Mouse (Mus musculus): ENCODE results near the gene Mylip.
A peak's percentile ranks its signal among the peaks of the same experiment; 100 is the strongest.

Mylip gene

GRCm38 (mm10) chr13:45390962-45391853 lies 1.7 kb downstream of the Mylip start:
- peak; percentile 31 for DNase-seq (ENCODE audit: low read depth, low spot score)

- no peak for DNase-seq (ENCODE audit: low read depth, low spot score)
Measured at GRCm38 (mm10) chr13:45391854-45392454, 2.4 kb downstream of the Mylip start.

DNA sequence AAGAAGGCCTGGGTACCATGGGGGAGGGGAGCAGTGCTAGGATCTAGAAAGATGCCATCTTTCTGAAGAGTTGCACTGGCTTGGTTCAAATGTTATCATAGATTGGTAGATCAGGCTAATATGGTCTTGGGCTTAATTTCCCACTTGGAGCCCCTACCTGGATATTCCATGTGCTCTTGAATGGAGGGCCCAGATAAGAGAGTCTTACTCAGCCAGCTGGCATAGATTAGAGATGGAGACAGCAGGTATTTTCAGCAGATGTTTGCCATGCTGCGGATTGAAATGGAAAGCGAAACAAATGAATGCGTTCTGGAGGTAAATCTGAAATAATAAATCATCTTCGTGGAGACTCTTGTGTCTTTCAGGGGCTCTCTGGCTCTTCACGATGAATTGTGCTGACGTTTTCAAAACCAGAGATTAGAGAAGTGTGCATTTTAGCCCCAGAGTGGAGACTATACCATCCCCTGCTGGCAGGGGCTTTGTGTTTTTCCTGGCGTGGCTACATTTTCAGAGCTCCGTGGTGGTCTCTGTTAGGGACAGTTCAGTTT lies 4.8 kb downstream of the Mylip start:
- DNase-seq (ENCODE audit: low read depth, low spot score), result no peak

DNA sequence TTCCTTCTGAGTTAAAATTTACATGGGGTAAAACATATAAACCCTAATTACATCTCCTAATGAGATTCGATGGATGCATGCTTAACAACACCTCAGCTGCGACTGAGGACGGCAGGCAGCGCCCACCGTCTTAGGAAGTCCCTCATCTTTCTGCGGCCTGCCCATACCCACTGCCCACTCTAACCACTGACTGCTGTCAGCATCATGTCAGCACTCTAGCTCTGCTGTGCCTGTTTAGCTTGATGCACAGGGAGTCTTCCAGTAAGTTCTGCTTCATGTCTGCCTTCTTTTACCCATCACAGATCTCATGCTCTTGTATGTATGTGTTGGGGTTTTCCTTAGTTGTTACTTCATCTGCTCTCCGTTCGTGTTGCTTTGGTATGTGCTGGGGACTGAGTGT lies 7.2 kb downstream of the Mylip start:
- no peak for DNase-seq (ENCODE audit: low read depth, low spot score)

GRCm38 (mm10) chr13:45397240-45397639 lies 7.7 kb downstream of the Mylip start:
- DNase-seq (ENCODE audit: low read depth, low spot score), result no peak

DNA sequence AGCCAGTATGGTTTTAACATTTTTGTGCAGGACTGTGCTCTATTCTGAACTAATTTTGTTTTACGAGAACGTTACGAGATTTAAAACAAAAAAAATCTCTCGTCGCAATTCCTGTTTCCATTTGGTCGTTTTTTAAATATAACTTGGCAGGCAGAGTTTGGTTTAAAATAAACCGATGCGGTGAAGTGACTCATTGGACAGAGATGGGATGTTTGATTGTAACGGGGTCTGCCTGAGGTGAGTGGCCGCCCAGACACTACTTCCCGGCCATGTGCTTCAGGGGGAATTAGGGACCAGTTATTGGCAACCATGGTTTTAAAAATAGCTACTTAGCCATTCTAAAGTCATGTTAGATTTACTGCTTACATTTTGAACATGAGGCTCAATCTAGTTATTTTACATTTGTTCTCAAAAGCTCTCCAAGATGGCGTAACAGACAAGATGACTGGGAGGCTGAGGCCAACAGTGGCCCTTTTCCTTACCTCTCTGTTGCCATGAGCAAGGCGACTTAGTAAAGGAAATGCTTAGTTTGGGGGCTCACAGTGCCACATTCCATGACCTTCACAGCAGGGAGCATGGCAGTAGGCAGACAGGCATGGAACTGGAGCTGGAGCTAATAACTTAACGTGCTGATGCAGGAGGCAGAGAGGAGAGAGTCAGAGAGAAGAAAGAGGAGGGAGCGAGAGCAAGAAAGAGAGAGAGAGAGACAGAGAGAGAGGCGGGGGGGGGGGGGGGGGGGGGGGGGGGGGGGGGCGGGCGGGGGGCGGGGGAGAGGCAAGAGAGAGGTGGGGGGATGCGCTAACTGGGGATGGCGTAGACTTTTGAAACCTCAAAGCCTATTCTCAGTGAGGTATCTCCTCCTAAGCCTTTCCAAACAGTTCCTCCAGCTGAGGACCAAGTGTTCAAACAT lies 8.6 kb downstream of the Mylip start:
- no peak for DNase-seq (ENCODE audit: low read depth, low spot score)

DNA sequence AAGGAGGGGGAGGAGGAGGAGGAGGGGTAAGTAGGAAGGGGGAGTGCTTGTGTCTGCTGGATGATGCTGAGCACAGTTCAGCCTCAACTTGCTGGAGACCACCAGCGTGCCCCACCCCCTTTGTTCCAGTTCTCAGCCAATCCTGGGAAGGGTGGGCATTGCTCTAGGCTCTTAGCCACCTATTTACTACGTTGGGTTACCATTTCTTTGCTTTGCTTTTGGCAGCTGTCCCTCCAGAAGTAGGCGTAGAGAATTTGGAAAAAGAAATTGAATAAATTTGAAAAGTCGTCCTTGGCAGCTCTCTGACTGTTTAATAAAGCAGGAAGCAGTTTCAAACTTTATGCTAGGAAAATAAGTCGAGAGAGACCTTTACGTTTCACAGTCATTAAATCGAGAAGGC lies 11.2 kb downstream of the Mylip start:
- no peak for DNase-seq (ENCODE audit: low read depth, low spot score)

DNA sequence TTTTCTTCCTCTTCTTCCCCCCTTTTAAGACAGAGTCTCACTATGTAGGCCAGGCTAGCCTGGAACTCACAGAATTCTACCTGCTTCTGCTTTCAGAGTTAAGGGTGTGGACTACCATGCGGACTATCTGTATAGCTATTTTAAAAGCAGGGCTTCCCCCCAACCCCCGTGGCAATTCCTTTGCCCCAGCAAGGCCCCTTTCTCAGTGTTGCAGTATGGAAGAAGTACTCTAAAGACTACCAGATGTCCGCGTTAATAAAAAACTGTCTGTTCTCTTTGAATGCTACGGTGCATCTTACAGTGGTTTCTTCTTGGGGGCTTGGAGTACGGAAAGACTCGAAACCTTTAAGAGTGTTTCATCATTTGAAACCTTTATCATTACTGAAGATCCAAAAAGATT lies 12.3 kb downstream of the Mylip start:
- DNase-seq (ENCODE audit: low read depth, low spot score), result no peak

DNA sequence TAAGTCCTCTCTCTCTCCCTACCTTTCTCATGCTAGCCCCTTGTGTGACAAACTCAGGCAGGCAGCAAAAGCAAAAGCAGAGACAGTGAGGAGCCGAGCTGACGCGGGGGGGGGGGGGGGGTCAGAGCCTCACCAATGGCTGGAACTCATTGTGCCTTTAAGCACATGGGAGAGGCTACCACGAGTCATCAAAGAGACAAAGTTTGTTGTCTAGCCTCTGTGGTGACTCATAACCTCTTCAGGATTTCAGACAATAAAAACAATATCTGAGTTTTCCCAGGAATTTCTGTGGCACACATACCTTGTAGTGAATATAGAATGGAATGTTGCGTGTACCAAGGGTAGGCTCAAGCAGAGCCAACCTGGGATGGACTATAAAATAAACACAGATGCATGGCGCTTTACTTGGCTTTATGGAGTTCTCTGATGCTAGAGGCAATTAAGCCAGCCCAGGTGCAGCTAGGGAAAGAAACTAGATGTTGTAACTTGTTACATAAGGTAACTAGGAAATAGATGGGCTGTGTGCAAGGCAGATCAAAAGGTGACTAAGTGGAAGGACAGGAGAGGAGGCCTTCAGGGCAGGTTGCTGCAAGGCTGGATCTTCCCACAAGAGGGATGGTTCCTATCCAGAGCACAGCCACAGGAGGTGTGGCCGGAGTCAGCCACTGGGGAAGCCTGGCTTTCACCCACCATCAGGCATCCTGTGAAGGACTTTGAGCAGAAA lies 12.9 kb downstream of the Mylip start:
- DNase-seq (ENCODE audit: low read depth, low spot score), result no peak

DNA sequence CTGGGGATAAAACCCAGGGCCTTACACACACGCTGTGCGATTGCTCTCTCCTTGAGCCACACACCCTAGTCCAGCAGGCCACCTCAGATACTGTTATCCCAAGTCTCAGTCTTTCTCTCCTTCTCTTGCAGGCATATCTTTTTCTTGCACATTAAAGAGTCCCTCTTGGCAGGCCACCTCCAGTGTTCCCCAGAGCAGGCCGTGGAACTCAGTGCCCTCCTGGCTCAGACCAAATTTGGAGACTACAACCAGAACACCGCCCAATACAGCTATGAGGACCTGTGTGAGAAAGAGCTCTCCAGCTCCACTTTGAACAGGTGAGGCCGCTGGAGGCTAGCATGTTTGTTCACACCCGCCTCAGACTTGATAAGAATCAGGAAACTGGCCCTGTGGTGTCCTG lies 14.7 kb downstream of the Mylip start:
- DNase-seq (ENCODE audit: low read depth, low spot score), result no peak

GRCm38 (mm10) chr13:45405194-45405810 lies 15.8 kb downstream of the Mylip start:
- DNase-seq (ENCODE audit: low read depth, low spot score), result no peak

DNA sequence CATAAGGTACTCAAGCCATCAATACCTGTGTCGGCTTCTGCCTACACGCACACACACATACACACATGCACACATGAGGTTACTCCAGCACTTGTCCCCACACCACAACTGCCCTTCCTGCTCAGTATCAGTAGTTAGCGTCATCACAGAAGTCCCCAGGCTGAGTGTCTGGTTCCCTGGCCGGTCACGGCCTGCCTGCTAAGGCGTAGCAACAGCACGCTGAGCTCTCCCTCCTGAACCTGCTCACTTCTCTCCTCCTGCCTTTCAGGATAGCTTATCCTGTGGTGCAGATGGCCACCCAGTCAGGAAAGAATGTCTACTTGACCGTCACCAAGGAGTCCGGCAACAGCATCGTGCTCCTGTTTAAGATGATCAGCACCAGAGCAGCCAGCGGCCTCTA lies 16.7 kb downstream of the Mylip start:
- DNase-seq (ENCODE audit: low read depth, low spot score), result no peak

DNA sequence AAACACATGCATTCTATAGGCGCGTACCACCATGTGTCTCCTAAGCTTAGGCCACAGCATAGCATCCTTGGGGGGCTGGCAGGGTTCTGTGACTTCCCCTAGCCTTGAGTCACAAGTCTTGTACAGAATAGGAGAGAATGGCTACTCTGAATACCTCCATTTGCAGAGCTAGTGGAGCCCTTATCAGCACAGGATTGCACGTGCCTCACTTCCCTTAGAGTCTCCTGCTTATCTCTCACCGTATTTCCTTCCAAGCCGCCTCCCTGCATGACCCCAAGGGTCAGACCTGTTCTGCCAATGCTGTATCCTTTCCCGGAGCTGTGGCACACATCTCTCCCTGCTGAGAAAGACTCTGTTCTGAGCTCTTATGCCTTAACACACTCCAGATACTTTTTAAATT lies 17.2 kb downstream of the Mylip start:
- no peak for DNase-seq (ENCODE audit: low read depth, low spot score)

GRCm38 (mm10) chr13:45410936-45411335 lies 21.4 kb downstream of the Mylip start:
- no peak for DNase-seq (ENCODE audit: low read depth, low spot score)

GRCm38 (mm10) chr13:45413066-45413465 lies 23.5 kb downstream of the Mylip start:
- no peak for DNase-seq (ENCODE audit: low read depth, low spot score)

- peak; percentile 71 for DNase-seq (ENCODE audit: low read depth, low spot score)
Measured at GRCm38 (mm10) chr13:45414031-45414430, 24.5 kb downstream of the Mylip start.

GRCm38 (mm10) chr13:45416621-45417057 lies 27.1 kb downstream of the Mylip start:
- no peak for DNase-seq (ENCODE audit: low read depth, low spot score)

DNA sequence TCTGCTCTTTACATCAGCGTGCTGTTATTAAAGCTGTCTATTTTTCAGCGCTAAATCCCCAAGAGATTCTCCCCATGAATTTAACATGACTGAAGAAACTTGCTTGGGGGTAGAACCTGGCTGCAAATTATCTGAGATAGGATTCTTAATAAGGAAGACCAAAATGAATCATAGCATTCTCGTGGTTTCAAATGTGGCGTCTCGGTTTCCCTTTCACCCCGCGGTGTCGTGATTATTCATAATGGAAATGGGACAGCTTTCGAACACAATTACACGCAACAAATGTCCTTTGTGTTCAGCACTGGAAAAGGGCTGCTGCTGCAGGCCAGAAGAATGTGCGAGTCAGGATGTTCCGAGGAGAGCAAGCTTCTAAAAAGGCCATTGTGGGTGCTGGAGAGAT lies 29.4 kb downstream of the Mylip start:
- DNase-seq (ENCODE audit: low read depth, low spot score), result no peak

- no peak for DNase-seq (ENCODE audit: low read depth, low spot score)
Measured at GRCm38 (mm10) chr13:45422251-45422650, 32.7 kb downstream of the Mylip start.

GRCm38 (mm10) chr13:45422709-45423108 lies 33.2 kb downstream of the Mylip start:
- DNase-seq (ENCODE audit: low read depth, low spot score), result no peak

DNA sequence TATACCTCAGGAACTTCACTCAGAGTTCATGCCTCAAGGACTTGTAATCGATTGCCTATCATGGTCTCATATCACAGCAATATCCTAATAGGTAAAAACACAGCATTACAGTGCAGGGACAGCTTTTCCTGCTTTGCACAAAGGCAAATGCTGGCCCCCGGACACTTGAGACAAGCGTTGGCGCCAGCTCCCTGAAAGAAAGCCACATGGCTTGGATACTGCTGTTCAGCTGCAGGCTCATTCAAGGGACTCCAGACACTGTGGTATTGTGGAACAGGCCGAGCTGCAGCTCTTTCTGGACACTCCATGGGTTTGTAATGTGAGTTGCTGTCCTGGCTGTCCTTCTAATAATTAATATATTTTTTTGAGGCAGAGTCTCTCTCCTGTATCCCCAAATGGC lies 34.4 kb downstream of the Mylip start:
- DNase-seq (ENCODE audit: low read depth, low spot score), result no peak
